Mouse (Mus musculus): ENCODE data around the gene Ackr2. TPM values are rescaled to one million over a fixed set of nuclear protein-coding genes. Genes with fewer than 3 reads are reported as not detected.
A peak's percentile ranks its signal among the peaks of the same experiment; 100 is the strongest.

Ackr2 gene
- total RNA-seq (2014; fragmentation: Nextera tagmentation) (not detected in 2 replicates), total RNA-seq (2017) (not detected in 2 replicates)

- ATAC-seq (replicated peaks; ENCODE audit: low FRiP score, low TSS enrichment, poor library complexity, severe bottlenecking): no peak
Measured at GRCm38 (mm10) chr9:121898245-121898644, at the start of gene Ackr2. Ackr2 (plus strand) TSS chr9:121898355.

- ATAC-seq (replicated peaks; ENCODE audit: low FRiP score, low TSS enrichment, poor library complexity, severe bottlenecking): no peak
Measured at GRCm38 (mm10) chr9:121854246-121854645, 43.9 kb upstream of the Ackr2 start.

- peak; percentile 35 for ATAC-seq (replicated peaks; ENCODE audit: low FRiP score, low TSS enrichment, poor library complexity, severe bottlenecking)
Measured at GRCm38 (mm10) chr9:121856649-121857416, 41.3 kb upstream of the Ackr2 start.

GRCm38 (mm10) chr9:121857474-121858152 is 40.5 kb upstream of the Ackr2 start:
- peak; percentile 94 for ATAC-seq (replicated peaks; ENCODE audit: low FRiP score, low TSS enrichment, poor library complexity, severe bottlenecking)

GRCm38 (mm10) chr9:121858153-121858488 is 40.0 kb upstream of the Ackr2 start, which contains the start of gene Higd1a:
Higd1a (minus strand) TSS chr9:121858362.
- ATAC-seq (replicated peaks; ENCODE audit: low FRiP score, low TSS enrichment, poor library complexity, severe bottlenecking): no peak

GRCm38 (mm10) chr9:121859345-121859744 is 38.8 kb upstream of the Ackr2 start:
- ATAC-seq (replicated peaks; ENCODE audit: low FRiP score, low TSS enrichment, poor library complexity, severe bottlenecking): no peak

GRCm38 (mm10) chr9:121860921-121861320 is 37.2 kb upstream of the Ackr2 start:
- no peak for ATAC-seq (replicated peaks; ENCODE audit: low FRiP score, low TSS enrichment, poor library complexity, severe bottlenecking)

GRCm38 (mm10) chr9:121864837-121865236 is 33.3 kb upstream of the Ackr2 start:
- no peak for ATAC-seq (replicated peaks; ENCODE audit: low FRiP score, low TSS enrichment, poor library complexity, severe bottlenecking)

GRCm38 (mm10) chr9:121865425-121866008 is 32.6 kb upstream of the Ackr2 start:
- ATAC-seq (replicated peaks; ENCODE audit: low FRiP score, low TSS enrichment, poor library complexity, severe bottlenecking): no peak

- no peak for ATAC-seq (replicated peaks; ENCODE audit: low FRiP score, low TSS enrichment, poor library complexity, severe bottlenecking)
Measured at GRCm38 (mm10) chr9:121867632-121868031, 30.5 kb upstream of the Ackr2 start.

GRCm38 (mm10) chr9:121868236-121868635 is 29.9 kb upstream of the Ackr2 start:
- ATAC-seq (replicated peaks; ENCODE audit: low FRiP score, low TSS enrichment, poor library complexity, severe bottlenecking): no peak

GRCm38 (mm10) chr9:121869432-121869831 is 28.7 kb upstream of the Ackr2 start:
- ATAC-seq (replicated peaks; ENCODE audit: low FRiP score, low TSS enrichment, poor library complexity, severe bottlenecking): no peak

GRCm38 (mm10) chr9:121869973-121870515 is 28.1 kb upstream of the Ackr2 start:
- no peak for ATAC-seq (replicated peaks; ENCODE audit: low FRiP score, low TSS enrichment, poor library complexity, severe bottlenecking)

GRCm38 (mm10) chr9:121872062-121872683 is 26.0 kb upstream of the Ackr2 start:
- no peak for ATAC-seq (replicated peaks; ENCODE audit: low FRiP score, low TSS enrichment, poor library complexity, severe bottlenecking)

GRCm38 (mm10) chr9:121873578-121873977 is 24.6 kb upstream of the Ackr2 start:
- ATAC-seq (replicated peaks; ENCODE audit: low FRiP score, low TSS enrichment, poor library complexity, severe bottlenecking): peak; percentile 68

- ATAC-seq (replicated peaks; ENCODE audit: low FRiP score, low TSS enrichment, poor library complexity, severe bottlenecking): no peak
Measured at GRCm38 (mm10) chr9:121877052-121877740, 21.0 kb upstream of the Ackr2 start.

GRCm38 (mm10) chr9:121880840-121881239 is 17.3 kb upstream of the Ackr2 start:
- peak; percentile 80 for ATAC-seq (replicated peaks; ENCODE audit: low FRiP score, low TSS enrichment, poor library complexity, severe bottlenecking)

GRCm38 (mm10) chr9:121881301-121881700 is 16.9 kb upstream of the Ackr2 start:
- ATAC-seq (replicated peaks; ENCODE audit: low FRiP score, low TSS enrichment, poor library complexity, severe bottlenecking): peak; percentile 58; the same call in 1 of the 2 replicates

GRCm38 (mm10) chr9:121882015-121882457 is 16.1 kb upstream of the Ackr2 start:
- peak; percentile 73 for ATAC-seq (replicated peaks; ENCODE audit: low FRiP score, low TSS enrichment, poor library complexity, severe bottlenecking)

Data from megakaryocyte-erythroid progenitor cell, adult 5-6 weeks (primary cell).